Mouse (Mus musculus): ENCODE measurements around the gene Dmrtc2.

Gene Dmrtc2

DNA sequence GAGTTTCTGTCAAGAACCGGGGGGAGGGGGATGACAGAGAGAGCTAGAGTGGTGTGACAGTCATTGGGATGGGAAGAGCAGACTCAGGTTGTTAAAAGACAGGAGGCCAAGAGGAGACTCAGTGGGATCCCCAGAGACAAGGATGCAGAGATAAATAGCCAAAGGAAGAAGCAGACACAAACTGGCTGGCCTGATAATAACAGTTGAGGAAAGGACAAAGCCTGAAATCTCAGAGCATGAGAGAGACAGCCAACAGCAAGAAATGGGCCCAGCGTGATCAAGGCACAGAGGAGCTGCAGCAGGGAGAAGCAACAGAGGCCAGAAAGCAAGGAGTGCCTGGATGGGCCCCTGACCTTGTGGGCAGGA is 32.4 kb downstream of the Dmrtc2 start:
- no peak for DNase-seq (ENCODE audit: low spot score)

DNA sequence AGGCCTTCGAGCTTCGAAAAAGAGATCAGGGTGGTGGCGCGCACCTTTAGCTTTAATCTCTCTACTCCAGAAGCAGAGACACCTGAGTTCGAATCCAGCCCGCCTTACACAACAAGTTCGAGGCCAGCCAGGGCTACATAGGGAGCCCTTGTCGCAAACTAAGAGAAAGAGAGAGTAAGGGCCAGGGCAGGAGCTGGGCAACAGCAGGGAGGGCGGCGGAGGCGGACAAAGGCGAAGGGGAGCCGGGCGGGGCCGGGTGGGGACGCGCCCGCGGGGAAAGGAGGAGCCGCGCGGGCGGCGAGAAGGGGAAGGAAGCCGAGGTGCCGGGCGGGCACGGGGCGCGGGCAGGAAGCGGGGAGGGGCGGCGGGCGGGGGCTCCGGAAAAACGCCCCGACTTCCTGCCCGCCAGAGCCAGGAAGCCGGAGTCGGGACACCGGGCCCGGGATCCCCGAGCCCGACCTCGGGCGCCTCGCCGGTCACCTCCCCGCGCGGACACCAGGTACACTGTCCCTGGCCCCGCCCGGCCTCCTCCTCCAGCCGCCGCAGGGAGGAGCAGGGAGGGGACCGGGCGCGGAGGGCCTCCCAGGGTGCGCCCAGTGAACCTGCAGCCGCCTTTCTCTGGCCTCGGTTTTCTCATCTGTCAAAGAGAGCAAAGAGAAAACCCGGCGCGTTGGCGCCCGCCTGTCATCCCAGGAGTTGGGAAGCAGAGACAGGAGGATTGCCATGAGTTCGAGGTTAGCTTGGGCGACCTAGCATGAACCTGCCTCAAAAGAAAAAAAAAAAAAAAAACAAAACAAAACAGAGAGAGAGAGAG is 33.0 kb downstream of the Dmrtc2 start, which contains the start of gene Arhgef1:
Gene Arhgef1, plus strand, starts transcription at position 283 of the 814 bp plus-strand sequence.
- DNase-seq (ENCODE audit: low spot score) = peak; percentile 71

DNA sequence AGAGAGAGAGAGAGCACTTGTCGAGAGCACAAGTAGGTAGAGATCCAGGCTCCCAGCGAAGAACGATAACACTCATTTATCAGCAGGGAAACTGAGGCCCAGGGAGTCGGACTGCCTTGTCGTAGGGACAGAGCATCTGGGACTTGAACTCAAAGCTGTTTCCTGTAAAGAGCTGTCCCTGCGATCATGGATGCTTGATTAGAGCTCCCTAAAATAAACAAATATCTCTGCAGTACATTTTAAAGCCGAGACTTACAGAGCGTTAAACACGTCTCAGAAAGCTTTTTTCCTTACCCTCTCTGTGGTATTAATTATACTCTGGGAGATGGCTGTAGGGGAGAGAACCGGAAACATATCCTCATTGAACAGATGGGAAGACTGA is 33.6 kb downstream of the Dmrtc2 start:
- no peak for DNase-seq (ENCODE audit: low spot score)

DNA sequence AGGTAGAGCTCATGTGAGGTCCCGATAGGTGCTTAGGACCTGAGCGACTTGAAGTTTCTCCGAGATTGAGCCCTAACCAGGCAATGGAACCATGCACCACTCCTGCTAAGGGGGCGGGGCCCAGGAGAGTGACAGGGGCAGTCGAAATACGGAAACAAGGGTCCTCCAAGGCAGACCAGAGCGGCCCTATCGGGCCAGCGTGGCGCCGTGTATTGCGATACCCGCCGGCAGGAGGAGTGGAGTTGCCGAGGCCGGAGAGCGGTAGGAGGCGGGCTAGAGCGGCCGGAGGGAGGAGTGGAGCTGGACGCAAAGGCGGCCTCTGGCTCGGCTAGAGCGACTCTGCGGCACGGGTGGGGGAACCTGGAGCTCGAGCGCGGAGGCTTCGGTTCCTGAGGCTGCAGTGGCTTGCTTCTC is 34.2 kb downstream of the Dmrtc2 start:
- DNase-seq (ENCODE audit: low spot score) = peak; percentile 97

DNA sequence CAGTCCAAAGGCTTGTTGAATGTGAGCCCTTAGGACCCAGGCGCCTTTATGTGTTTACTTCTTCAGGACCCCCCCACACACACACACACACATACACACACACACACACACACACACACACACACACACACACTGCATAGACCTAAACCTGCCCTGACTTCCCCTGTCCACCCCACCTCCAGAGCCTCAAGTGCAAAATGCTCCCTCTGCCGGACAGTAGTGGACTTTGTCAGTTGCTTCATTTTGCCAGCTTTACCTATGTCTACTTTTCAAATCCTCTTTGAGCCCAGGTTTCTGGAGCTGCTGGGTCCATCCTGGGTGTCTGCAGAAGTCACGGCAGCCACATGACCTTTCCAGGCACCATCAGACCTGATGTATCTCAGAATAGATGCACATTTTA is 35.1 kb downstream of the Dmrtc2 start:
- peak; percentile 68 for DNase-seq (ENCODE audit: low spot score)

DNA sequence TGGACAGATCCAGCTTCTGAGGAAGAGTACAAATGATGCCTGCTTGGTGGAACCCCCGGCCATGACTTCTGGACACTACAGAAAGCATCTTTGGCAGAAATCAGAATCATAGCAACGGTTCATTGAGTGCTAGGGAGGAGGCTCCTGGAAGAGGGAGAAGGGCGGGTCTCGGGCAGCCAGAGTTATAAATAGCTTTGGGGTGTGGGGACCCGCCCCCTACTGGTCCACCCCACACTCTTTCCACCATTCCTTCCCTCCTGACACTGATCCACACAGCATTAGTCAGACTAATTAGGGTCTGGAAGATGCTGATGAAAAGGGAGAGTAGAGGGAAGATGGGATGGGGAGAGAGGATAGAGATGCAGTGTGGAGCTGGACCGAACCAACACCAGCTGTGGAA is 36.7 kb downstream of the Dmrtc2 start:
- no peak for DNase-seq (ENCODE audit: low spot score)

DNA sequence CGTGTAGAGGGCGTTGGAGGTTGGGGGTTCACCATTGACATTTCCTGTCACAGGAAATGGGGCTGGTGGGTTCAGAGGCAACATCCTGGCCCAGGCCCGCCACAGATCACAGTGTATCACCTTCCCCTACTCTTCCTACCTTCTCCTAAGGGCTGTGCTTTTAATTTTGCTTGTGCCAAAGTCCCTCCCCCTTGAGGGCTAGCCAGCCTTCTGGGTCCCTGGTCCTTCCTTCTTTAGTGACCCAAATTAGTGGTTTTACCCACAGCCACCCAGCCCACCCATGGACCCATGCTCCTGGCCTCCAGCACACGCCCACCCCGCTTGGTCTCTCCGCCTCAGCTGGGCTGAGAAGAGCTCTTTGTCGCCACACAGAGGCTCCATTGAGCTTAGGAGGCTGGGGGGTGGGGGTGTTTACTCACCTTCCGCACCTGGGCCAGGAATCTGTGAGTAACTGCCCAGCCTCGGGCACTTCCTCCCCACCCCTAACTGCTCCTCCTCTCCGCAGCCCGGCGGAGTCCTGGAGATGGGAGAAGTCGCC is 37.4 kb downstream of the Dmrtc2 start:
- no peak for DNase-seq (ENCODE audit: low spot score)

DNA sequence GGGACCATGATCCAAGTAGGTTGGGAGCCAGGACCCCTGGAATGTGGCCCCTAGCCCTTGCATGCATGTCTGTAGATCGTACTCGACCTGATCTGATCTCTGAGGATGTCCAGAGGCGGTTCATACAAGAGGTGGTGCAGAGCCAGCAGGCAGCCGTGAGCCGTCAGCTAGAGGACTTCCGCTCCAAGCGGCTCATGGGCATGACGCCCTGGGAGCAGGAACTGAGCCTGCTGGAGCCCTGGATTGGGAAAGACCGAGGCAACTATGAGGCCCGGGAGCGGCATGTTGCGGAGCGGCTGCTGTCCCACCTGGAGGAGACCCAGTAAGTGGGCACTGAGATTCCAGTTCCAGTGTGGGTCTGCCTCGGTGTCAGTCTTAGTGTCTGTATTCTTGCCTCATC is 42.6 kb downstream of the Dmrtc2 start:
- no peak for DNase-seq (ENCODE audit: low spot score)

DNA sequence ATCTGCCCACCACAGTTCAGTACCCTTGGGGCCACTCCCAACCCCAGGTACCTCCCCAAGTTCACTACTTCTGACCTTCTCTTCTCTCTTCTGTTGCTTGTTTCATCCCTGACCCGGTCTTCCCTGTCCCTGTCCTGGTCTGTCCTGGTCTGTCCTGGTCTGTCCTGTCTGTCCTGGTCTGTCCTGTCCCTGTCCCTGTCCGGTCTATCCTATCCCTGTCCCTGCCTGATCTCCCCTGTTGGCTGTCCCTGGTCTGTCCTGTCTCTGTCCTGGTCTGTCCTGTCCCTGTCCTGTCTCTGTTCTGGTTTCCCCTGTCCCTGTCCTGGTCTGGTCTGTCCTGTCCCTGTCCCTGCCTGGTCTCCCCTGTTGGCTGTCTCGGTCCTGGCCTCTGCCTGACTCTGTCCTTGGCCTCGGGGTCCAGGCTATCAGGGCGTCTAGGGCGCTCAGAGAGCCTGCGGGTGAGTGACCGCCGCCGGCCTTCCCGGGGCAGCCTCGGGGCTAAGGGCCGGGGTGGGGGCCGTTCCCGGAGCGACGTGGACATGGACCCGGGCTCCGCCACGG is 49.0 kb downstream of the Dmrtc2 start:
- no peak for DNase-seq (ENCODE audit: low spot score)

DNA sequence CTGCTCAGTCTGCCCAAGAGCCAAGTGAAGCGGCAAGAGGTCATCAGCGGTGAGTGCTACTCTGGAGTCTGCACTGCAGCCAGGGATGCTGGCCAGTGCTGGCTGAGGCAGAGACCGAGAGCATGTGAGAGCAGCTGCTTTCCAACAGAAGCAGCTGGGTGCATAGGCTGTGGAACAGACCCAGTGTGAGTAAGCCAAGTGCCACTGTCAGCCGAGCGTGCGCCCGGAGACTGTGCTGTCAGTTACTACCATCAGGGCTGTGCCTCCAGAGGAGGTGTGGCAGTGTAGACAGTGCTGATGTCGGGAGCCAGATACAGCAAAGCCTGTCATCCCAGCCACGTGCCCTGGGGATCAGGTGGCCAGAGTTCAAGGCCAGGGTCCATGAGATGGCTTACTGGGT is 49.9 kb downstream of the Dmrtc2 start:
- no peak for DNase-seq (ENCODE audit: low spot score)

All from yolk sac, embryonic 10.5 days (tissue).